Mouse (Mus musculus): ENCODE data around the gene Id1. TPM values are rescaled to one million over a fixed set of nuclear protein-coding genes. Genes with fewer than 3 reads are reported as not detected.

Gene Id1
- total and polyA plus RNA-seq, 2 experiments from 2014 or later, result 58.8 to 59.8 TPM

GRCm38 (mm10) chr2:152718076-152718475, 18.0 kb upstream of the Id1 start:
- Histone ChIP-seq H3K4me3 (ENCODE audit: low read depth, low read length) (no peak overlapping the region), H3K27me3 (ENCODE audit: insufficient read depth, low read length) (no peaks in the 10 kb centered on the region), H3K9me3 (ENCODE audit: low read length) (no peaks in the 10 kb centered on the region), H3K36me3 (ENCODE audit: insufficient read depth) (no peaks in the 10 kb centered on the region), H3K27ac (ENCODE audit: low read depth, low read length) (no peak overlapping the region), H3K9ac (no peak overlapping the region), H3K4me1 (ENCODE audit: insufficient read depth) (no peaks in the 10 kb centered on the region), H3K4me2 (ENCODE audit: low read depth) (no peak overlapping the region)
- no peak for TF ChIP-seq CTCF (IDR thresholded peaks at IDR 0.05; ENCODE audit: low read depth)
- DNase-seq (no peak), ATAC-seq (0 out of 2 replicates have a peak, but pooled peaks have one; percentile 23)
- 10% methylated on average over 6 of the region's 6 CpGs for WGBS

- Histone ChIP-seq H3K4me3 (ENCODE audit: low read depth, low read length) (peak overlapping the region; percentile 19), H3K36me3 (ENCODE audit: insufficient read depth) (no peaks in the 10 kb centered on the region), H3K27ac (ENCODE audit: low read depth, low read length) (no peak overlapping the region), H3K9me3 (ENCODE audit: low read length) (no peaks in the 10 kb centered on the region), H3K27me3 (ENCODE audit: insufficient read depth, low read length) (no peaks in the 10 kb centered on the region), H3K4me1 (ENCODE audit: insufficient read depth) (no peaks in the 10 kb centered on the region), H3K4me2 (ENCODE audit: low read depth) (peak overlapping the region; percentile 43), H3K9ac (peak overlapping the region; percentile 31)
- no peak for TF ChIP-seq CTCF (IDR thresholded peaks at IDR 0.05; ENCODE audit: low read depth)
- DNase-seq (no peak), ATAC-seq (peak; percentile 34)
- 4% methylated on average over 36 of the region's 37 CpGs for WGBS
Measured at GRCm38 (mm10) chr2:152723651-152724331, 12.3 kb upstream of the Id1 start.

- ATAC-seq (no peak), DNase-seq (no peak)
- H3K4me2 ChIP-seq (ENCODE audit: low read depth), result peak overlapping the region; percentile 43
- H3K36me3 ChIP-seq (ENCODE audit: insufficient read depth), result no peaks in the 10 kb centered on the region
- no peaks in the 10 kb centered on the region for H3K4me1 ChIP-seq (ENCODE audit: insufficient read depth)
- H3K4me3 ChIP-seq (ENCODE audit: low read depth, low read length), result peak overlapping the region; percentile 19; the same call in 1 of the 2 replicates
- H3K27me3 ChIP-seq (ENCODE audit: insufficient read depth, low read length), result no peaks in the 10 kb centered on the region
- H3K27ac ChIP-seq (ENCODE audit: low read depth, low read length), result no peak overlapping the region
- H3K9ac ChIP-seq, result no peak overlapping the region
- WGBS, result 79% methylated on average over 3 of the region's 3 CpGs
- TF ChIP-seq CTCF (IDR thresholded peaks at IDR 0.05; ENCODE audit: low read depth), result no peak
- H3K9me3 ChIP-seq (ENCODE audit: low read length), result no peaks in the 10 kb centered on the region
Measured at GRCm38 (mm10) chr2:152724332-152724723, 11.7 kb upstream of the Id1 start.

GRCm38 (mm10) chr2:152725178-152725750, 10.8 kb upstream of the Id1 start:
- Histone ChIP-seq H3K4me1 (ENCODE audit: insufficient read depth) (no peaks in the 10 kb centered on the region), H3K4me2 (ENCODE audit: low read depth) (no peak overlapping the region), H3K36me3 (ENCODE audit: insufficient read depth) (no peaks in the 10 kb centered on the region), H3K4me3 (ENCODE audit: low read depth, low read length) (no peak overlapping the region), H3K9ac (no peak overlapping the region), H3K9me3 (ENCODE audit: low read length) (no peaks in the 10 kb centered on the region), H3K27ac (ENCODE audit: low read depth, low read length) (no peak overlapping the region), H3K27me3 (ENCODE audit: insufficient read depth, low read length) (no peaks in the 10 kb centered on the region)
- TF ChIP-seq CTCF (IDR thresholded peaks at IDR 0.05; ENCODE audit: low read depth), result no peak
- no peak for DNase-seq
- no peak for ATAC-seq
- 73% methylated on average over 15 of the region's 15 CpGs for WGBS

- Histone ChIP-seq H3K4me3 (ENCODE audit: low read depth, low read length) (no peak overlapping the region), H3K36me3 (ENCODE audit: insufficient read depth) (no peaks in the 10 kb centered on the region), H3K4me2 (ENCODE audit: low read depth) (no peak overlapping the region), H3K27me3 (ENCODE audit: insufficient read depth, low read length) (no peaks in the 10 kb centered on the region), H3K9ac (no peak overlapping the region), H3K27ac (ENCODE audit: low read depth, low read length) (no peak overlapping the region), H3K9me3 (ENCODE audit: low read length) (no peaks in the 10 kb centered on the region), H3K4me1 (ENCODE audit: insufficient read depth) (no peaks in the 10 kb centered on the region)
- TF ChIP-seq CTCF (IDR thresholded peaks at IDR 0.05; ENCODE audit: low read depth), result no peak
- no peak for DNase-seq
- 86% methylated on average over 6 of the region's 6 CpGs for WGBS
- ATAC-seq, result no peak
Measured at GRCm38 (mm10) chr2:152726213-152726612, 9.8 kb upstream of the Id1 start.

- WGBS, result 73% methylated on average over 6 of the region's 6 CpGs
- ATAC-seq, result no peak
- no peak overlapping the region for H3K27ac ChIP-seq (ENCODE audit: low read depth, low read length)
Measured at GRCm38 (mm10) chr2:152726751-152727335, 9.2 kb upstream of the Id1 start.

More at GRCm38 (mm10) chr2:152726751-152727335, 9.2 kb upstream of the Id1 start:
- H3K27me3 ChIP-seq (ENCODE audit: insufficient read depth, low read length), result no peaks in the 10 kb centered on the region
- DNase-seq, result no peak
- TF ChIP-seq CTCF (IDR thresholded peaks at IDR 0.05; ENCODE audit: low read depth), result no peak
- no peaks in the 10 kb centered on the region for H3K4me1 ChIP-seq (ENCODE audit: insufficient read depth)
- H3K36me3 ChIP-seq (ENCODE audit: insufficient read depth), result no peaks in the 10 kb centered on the region
- no peak overlapping the region for H3K4me2 ChIP-seq (ENCODE audit: low read depth)
- no peaks in the 10 kb centered on the region for H3K9me3 ChIP-seq (ENCODE audit: low read length)
- no peak overlapping the region for H3K4me3 ChIP-seq (ENCODE audit: low read depth, low read length)
- no peak overlapping the region for H3K9ac ChIP-seq

All from forebrain, postnatal 0 days (tissue).